Mouse (Mus musculus): ENCODE measurements around the gene Surf6. TPM values are rescaled to one million over a fixed set of nuclear protein-coding genes. Genes with fewer than 3 reads are reported as not detected.

The Surf6 gene
- 10 to 100 TPM; 11.0 to 13.7 (median 12.1) TPM for total RNA-seq (2022)

- DNase-seq (ENCODE audit: low spot score) = peak; percentile 97
These were observed at the start of gene Surf6 for GRCm38 (mm10) chr2:26902467-26903220. TSS of gene Surf6 (minus strand) at chr2:26902879.

- DNase-seq (ENCODE audit: low spot score) = no peak
These were observed 49.5 kb upstream of the Surf6 start for GRCm38 (mm10) chr2:26952193-26952592.

GRCm38 (mm10) chr2:26951346-26951905, 48.7 kb upstream of the Surf6 start:
- no peak for DNase-seq (ENCODE audit: low spot score)

DNA sequence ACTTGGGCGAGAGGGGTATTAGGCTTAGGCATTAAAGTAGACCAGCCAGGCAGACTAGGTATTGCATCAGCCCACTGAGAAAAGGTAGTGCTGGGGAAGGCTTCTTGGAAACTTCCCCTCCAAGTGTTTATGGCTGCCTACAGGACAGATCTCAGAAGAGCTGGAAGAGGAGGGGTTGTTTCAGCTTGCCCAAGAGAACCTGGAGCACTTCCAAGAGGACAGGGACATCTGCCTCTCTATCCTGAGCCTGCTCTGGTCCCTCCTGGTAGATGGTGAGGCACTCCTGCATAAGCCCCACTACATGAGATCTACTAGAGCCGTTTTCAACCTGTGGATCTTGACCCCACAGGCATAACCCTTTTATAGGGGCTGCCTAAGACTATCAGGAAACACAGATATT, 47.7 kb upstream of the Surf6 start:
- DNase-seq (ENCODE audit: low spot score) = no peak

DNA sequence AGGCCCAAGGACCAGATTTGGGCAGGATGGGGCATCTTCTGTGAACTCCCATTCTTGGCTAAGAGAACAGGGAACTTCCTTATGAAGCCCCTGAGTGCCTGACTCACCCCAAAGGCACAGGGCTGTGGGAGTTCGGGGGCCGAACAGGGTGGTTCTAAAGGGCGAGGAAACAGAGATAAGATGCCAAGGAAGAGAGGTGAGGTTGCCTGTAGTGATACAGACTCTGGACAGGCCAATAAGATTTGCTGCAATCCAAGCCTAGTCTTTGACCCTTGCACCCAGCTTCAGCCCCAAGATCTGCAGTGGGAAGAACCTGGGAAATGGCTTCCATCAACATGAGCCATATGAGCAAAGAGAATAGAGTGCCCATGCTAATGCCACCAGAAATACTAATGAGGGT, 40.6 kb upstream of the Surf6 start:
- DNase-seq (ENCODE audit: low spot score) = no peak

- DNase-seq (ENCODE audit: low spot score) = no peak
These were observed 38.9 kb upstream of the Surf6 start for GRCm38 (mm10) chr2:26941539-26941938.

DNA sequence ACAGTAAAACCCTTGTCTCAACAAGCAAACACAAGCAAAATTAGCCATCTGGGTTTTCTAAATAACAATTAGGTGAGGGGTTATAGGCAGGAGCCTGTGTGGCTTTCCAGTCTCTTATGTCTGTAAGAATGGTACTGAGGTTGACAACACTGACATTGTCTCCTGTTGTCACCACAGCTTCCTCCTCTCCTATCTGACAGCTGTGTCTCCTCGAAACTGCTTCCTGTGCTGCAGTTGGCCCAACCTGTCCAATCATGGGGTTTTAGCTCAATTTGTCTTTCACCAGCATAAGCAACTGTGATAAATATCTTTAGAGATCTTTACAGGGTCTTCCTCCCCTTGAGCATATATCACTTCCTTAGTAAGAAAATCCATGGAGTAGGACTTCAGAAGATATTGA, 33.7 kb upstream of the Surf6 start:
- DNase-seq (ENCODE audit: low spot score) = no peak

DNA sequence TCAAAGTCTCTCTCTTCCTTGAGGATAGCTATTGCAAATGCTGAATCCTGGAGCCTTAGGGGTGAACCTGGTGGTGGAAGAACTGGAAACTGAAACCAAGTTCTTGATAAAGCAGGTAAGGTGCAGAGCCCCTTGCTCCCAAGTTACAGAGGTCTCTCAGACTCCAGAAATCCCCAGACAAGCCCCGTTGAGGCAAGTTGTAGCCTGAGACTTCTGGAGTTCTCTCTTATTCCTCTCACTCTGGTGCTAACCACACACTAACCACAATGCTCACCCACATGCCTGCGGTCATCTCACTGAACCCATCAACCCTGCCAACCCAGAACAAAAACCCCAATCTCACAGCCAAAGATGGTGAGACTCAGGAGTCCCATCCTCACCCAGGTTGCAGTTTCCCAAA, 32.6 kb upstream of the Surf6 start:
- no peak for DNase-seq (ENCODE audit: low spot score)

DNA sequence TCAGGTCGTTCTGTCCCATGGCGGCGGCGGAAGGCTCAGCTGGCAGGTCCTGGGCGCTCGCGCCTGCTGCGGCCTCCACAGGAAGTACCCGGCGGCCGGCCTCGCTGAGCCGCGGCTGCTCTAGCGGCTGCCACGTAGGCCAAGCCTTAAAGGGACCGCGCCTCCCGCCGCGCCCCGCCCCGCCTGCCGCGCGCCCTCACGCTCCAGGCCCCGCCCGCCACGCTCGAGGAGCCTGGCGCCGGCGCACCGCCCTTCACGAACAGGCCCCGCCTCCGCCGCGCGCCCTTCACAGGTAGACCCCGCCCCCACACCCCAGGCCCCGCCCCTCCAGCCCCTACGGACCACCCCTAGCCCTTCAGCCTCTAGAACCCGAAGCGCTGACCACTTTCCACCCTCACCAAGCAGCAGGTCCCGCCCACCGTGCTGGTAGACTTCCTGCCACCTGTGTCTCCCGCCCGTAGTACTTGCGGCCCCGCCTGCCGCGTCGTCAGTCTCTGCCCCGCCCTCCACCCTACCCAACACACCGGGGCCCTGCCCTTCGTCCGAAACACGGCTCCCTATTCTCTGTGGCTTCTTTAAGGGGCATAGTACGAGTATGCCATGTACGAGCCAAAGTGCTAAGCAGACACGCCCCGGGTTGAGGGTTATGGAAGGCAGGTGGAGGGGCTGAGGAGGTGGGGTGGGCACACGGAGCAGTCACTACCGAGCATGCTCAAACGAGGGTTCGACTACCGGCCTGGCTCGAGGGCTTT, 30.8 kb upstream of the Surf6 start, which contains the start of the genes Surf4 and Stkld1:
TSS of gene Surf4 (minus strand) at position 625 of the 752 bp plus-strand sequence.
TSS of gene Stkld1 (plus strand) at position 744 of the 752 bp plus-strand sequence.
- DNase-seq (ENCODE audit: low spot score) = peak; percentile 81

DNA sequence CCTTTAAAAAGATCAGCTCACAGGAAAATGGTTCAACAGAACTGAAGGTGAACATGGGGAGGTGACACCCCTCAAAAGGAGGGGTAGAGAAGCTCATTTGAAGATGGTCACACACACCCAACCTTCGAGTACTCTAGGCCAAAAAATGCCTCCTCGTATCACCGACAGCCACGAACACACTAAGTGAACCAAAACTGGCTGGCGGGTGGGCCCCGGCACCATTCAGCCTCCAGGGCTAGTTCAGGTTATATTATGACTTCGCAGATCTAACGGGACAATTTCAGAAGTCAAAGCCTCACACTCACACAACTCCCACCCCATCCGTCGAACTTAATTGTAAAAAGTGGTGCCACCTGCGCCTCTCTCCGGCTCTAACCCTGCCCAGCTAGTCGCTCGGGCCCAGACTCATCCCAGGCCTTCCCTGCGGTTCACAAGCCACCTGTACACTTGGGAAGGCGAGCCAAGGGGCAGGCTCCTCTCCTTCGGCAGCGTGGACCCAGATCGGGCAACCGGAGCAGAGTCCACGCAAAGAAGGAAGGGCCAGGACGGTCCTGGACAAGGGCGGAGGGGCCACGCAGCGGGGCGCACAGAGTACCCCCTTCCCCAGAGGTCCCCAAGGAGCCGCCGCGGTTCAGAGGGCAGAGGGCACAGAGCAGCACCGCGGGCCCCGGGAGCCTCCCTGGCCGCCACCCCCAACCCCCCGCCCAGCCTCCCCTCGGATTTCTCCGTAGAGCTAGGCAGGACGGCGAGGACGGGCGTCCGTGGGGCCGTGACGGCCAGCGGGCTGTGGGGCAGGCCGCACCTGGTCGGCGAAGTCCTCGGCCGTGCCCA, 30.0 kb upstream of the Surf6 start:
- DNase-seq (ENCODE audit: low spot score) = no peak

GRCm38 (mm10) chr2:26930390-26930789, 27.7 kb upstream of the Surf6 start:
- DNase-seq (ENCODE audit: low spot score) = peak; percentile 58

DNA sequence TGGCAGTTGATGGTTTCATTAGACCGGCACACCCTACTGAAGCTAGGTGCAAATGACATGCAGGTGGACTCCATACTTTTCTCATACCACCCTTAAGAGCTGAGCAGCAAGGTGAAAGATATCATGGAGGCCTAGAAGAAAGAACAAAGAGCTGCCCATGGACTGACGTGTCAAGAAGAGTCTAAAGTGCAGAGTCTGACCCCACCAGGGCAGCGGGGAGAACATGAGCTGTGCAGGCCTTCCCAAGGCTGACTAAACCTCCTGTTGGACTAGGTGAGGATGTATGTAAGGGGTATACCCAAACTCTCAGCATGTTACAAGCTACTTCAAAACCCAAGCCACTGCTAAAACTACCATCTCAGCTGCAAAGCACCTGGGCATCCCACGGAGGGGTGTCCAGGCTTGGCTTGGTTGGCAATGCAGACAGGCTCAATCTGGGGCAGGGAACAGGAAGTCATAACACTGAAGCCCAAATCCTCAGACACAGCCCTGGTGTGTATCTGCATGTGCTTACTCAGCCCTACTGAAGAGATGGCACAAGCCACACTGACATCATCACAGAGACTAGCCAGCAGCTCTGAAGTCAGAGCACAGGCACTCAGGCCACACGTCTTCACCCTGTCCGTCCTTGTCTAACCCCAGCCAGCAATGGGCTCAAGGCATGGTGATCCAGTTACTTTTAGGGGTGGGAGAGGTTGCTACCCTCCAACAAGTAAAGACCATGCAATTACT, 25.2 kb upstream of the Surf6 start:
- no peak for DNase-seq (ENCODE audit: low spot score)

DNA sequence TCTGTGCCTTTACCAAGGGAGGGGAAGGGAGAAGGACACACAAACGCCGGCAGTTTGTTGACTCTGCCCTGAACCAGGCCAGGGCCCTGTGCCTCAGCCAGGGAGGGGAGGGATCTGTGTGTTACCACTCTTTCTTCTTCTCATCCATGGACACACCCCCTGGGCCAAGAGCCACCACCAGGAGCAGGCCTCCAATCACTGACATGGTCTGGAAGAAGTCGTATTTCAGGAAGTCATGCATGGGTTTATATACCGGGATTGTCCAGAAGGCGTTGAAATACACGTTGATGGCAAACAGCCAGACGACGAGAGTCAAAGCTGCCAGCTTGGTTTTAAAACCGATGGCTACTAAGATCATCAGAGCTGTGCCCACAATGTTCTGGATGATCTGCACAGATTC, 19.1 kb upstream of the Surf6 start:
- no peak for DNase-seq (ENCODE audit: low spot score)

DNA sequence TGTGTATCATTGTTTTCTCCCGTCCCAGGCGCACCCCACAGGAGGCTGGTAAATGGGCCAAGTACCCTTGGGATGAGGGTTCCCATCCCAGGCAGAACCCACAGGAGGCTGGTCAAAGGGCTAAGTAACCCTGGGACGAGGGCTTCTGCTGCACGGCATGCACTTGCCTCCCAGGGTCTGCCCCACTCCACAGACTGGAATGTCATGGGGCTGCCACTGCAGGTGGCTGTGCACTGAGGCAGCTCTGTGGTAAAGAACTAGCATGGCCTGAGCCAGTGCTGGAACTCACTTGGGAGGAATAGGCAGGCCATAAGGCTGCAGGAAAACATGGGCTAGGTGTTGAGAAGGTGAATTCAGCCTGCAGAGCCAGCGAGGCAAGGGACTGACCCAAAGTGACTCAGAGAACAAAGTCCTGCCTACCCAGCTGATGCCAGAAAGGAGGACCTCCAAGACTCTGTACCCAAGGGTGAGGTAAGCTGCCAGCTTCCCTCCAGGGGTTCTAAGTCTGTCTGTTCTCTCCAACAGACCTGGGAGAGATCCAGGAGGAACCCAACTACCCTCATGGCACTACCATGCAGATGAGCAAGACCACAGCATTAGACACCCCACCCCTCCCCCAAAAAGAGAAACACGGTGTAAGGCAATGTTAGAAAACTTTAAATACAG, 17.6 kb upstream of the Surf6 start:
- DNase-seq (ENCODE audit: low spot score) = no peak

DNA sequence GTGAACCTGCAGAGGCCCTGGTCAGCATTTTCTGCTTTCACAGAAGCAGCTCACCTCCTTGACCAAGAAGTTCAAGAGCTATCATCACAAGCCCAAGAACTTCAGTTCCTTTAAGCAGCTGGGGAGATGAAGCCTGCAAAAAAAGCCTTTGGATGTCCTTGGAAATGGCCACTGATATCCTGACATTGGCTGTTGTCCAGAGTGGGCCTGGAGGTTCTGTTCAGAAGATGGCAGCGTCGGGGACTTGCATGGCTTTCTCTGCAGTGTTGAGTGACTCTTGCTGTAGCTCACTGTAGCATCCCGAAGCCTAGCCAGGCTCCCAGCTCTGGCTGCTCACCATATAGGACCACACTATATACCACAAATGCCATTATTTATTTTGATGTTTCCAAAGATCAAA, 17.0 kb upstream of the Surf6 start:
- no peak for DNase-seq (ENCODE audit: low spot score)

DNA sequence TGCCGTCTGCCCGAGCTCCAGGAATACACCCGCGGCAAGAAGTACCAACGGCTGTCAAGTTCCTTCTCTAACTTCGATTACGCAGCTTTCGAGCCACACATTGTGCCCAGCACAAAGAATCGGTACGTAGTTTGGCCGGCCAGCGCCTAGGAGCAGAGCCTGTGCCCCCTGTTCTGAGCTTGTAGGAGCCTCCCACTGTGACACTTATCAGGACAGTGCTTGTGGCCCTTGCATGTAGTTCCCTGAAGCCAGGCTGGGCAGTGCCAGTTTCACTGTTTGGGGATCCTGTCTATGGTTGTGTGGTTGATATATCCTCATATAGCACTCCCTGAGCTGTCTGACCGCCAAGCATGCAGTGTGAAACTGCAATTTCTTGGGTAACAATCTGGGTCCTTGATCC, 14.1 kb upstream of the Surf6 start:
- no peak for DNase-seq (ENCODE audit: low spot score)

DNA sequence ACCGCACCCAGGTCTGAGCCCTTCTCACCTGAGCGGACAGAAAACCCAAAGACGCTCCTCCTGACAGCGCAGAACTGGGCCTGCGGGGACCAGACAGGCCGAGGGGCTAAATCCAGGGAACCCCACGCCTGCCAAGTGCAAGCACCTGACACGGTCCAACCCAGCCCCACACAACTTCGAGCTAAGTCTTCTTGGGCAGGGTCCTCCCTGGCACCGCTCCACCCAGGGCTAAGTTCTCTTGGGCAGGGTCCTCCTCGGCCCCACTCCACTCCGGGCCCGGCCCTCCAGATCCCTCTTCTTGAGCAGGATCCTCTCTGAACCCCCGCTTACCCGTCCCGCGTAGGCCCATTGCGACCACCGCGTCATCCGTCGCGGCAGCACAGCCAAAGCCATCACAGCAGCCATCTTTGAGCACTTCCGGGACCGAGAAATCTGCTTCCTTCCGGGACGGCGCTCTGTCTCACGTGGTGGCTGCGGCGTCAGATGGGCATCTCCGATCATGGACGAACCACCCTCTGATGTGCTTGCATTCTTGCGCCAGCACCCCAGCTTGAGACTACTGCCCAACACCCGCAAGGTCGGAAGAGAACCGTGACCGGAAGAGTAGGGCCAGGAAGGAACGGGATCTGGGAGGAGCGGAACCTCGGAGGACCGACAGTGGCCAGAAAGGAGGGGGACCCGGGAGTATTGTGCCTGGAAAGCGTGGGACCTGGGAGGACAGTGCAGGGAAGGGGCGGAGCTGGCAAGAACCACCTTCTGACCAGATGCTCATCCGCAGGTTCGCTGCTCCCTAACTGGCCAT, 13.4 kb upstream of the Surf6 start, which contains the start of the genes Surf2 and Surf1:
TSS of gene Surf2 (plus strand) at position 441 of the 802 bp plus-strand sequence.
TSS of gene Surf1 (minus strand) at position 604 of the 802 bp plus-strand sequence.
- peak; percentile 84 for DNase-seq (ENCODE audit: low spot score)

DNA sequence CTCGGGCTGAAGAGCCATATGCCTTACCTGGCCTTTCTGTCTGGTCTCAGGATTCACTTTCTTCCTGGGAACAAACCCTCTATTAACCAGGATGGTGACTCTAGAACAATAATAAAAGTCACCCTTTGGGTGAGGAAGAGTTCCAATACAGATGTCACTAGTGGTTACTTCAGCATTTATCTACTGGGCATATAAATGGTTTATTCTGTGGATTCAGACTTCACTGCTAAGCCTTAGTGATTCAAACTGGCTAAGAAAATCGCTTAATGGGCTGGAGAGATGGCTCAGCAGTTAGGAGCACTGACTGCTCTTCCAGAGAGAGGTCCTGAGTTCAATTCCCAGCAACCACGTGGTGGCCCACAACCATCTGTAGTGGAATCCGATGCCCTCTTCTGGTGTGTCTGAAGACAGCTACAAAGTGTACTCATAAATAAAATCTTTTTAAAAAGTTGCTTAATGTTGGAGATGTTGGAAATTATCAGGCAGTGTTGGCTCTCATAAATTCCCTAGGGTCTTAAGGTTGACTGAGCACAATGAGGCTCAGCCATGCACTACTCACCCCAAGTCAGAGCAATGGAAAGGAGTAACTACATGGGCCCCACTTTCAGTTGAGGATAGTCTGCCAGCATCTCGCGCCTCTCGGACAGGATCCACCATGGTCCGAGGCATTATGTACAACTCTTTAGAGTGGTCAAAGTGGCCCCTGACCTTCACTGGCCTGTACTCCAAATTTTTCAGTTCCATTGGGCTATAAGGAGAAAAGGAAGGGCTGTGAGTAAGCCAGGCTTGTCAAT, 11.7 kb upstream of the Surf6 start:
- DNase-seq (ENCODE audit: low spot score) = no peak

Measured in heart, adult 8-10 months (tissue).